Mouse (Mus musculus) limb, embryonic 15.5 days (tissue): ENCODE measurements at regions not wholly inside any gene's neighbourhood (a gene's known extent, or its start where the extent isn't known, plus 50 kb on each side); places are given as distances from the start of the nearest gene placed in this dataset.

Source experiments
- ATAC-seq: fragments of 200-750 bp; cut with Nextera tagmentation; 2 replicates; pipeline ENCODE4 v1.8.0; 2017; ENCODE audit warnings: low read depth, moderate TSS enrichment; ENCODE audit not compliant: insufficient number of reproducible peaks, low FRiP score, low TSS enrichment
- H3K27ac ChIP-seq: fragments of 300-500 bp; sonication (generic); 2 replicates; pipeline ENCODE4 v1.5.1; 2015; ENCODE audit warnings: moderate library complexity, mild to moderate bottlenecking, inconsistent platforms
- H3K27me3 ChIP-seq: fragments of 300-500 bp; sonication (generic); 2 replicates; pipeline ENCODE4 v1.6.1; 2015; ENCODE audit warnings: inconsistent platforms
- H3K36me3 ChIP-seq: fragments of 300-500 bp; sonication (generic); 2 replicates; pipeline ENCODE4 v1.6.1; 2015; ENCODE audit warnings: inconsistent platforms
- H3K4me1 ChIP-seq: fragments of 300-500 bp; sonication (generic); 2 replicates; pipeline ENCODE4 v1.6.1; 2015; ENCODE audit warnings: inconsistent platforms
- H3K4me2 ChIP-seq: fragments of 300-500 bp; sonication (generic); 2 replicates; pipeline ENCODE4 v1.6.1; 2015; ENCODE audit warnings: mild to moderate bottlenecking, inconsistent platforms
- H3K4me3 ChIP-seq: fragments of 300-500 bp; sonication (generic); 2 replicates; pipeline ENCODE4 v1.5.1; 2015; ENCODE audit warnings: mild to moderate bottlenecking, inconsistent platforms
- H3K9ac ChIP-seq: fragments of 300-500 bp; sonication (generic); 2 replicates; pipeline ENCODE4 v1.6.1; 2015; ENCODE audit warnings: inconsistent platforms
- H3K9me3 ChIP-seq: fragments of 300-500 bp; sonication (generic); 2 replicates; pipeline ENCODE4 v1.6.1; 2016; ENCODE audit warnings: inconsistent platforms
- WGBS: fragments of 180-500 bp; shearing (Covaris S2); methylation state at CpG from one replicate; pipeline ENCODE4 v1.1.7; 2015; 5-methylcytosine and 5-hydroxymethylcytosine counted together

GRCm38 (mm10) chr11:8249468-8249867 lies 414.9 kb downstream of the Tns3 start:
- Histone ChIP-seq H3K4me1 (peaks cover 28% of the 10 kb centered on the region), H3K4me2 (no peak overlapping the region), H3K9me3 (no peaks in the 10 kb centered on the region), H3K4me3 (no peak overlapping the region), H3K36me3 (no peaks in the 10 kb centered on the region), H3K9ac (no peak overlapping the region), H3K27me3 (no peaks in the 10 kb centered on the region), H3K27ac (no peak overlapping the region; the same call in 1 of the 2 replicates)
- ATAC-seq: no peak
- WGBS: 14% methylated on average over 8 of the region's 8 CpGs

GRCm38 (mm10) chr11:8247535-8247934 lies 416.8 kb downstream of the Tns3 start:
- Histone ChIP-seq H3K36me3 (no peaks in the 10 kb centered on the region), H3K9me3 (no peaks in the 10 kb centered on the region), H3K27me3 (no peaks in the 10 kb centered on the region), H3K9ac (no peak overlapping the region), H3K27ac (no peak overlapping the region; the same call in 1 of the 2 replicates), H3K4me2 (no peak overlapping the region), H3K4me3 (no peak overlapping the region), H3K4me1 (peaks cover 24% of the 10 kb centered on the region)
- WGBS: 27% methylated on average over 5 of the region's 5 CpGs
- ATAC-seq: peak; percentile 70

- no peak for ATAC-seq
- no peaks in the 10 kb centered on the region for H3K36me3 ChIP-seq
- H3K27ac ChIP-seq: no peak overlapping the region
- WGBS: 55% methylated on average over 2 of the region's 2 CpGs
- no peak overlapping the region for H3K4me3 ChIP-seq
- peaks cover 24% of the 10 kb centered on the region for H3K4me1 ChIP-seq
- H3K4me2 ChIP-seq: no peak overlapping the region
- H3K27me3 ChIP-seq: no peaks in the 10 kb centered on the region
- H3K9me3 ChIP-seq: no peaks in the 10 kb centered on the region
- no peak overlapping the region for H3K9ac ChIP-seq
Observed at GRCm38 (mm10) chr11:8247024-8247423, 417.3 kb downstream of the Tns3 start.

- peaks cover 20% of the 10 kb centered on the region for H3K4me1 ChIP-seq
- no peak overlapping the region for H3K27ac ChIP-seq
- no peak for ATAC-seq
- no peak overlapping the region for H3K4me2 ChIP-seq
- H3K36me3 ChIP-seq: no peaks in the 10 kb centered on the region
- no peak overlapping the region for H3K4me3 ChIP-seq
- no peaks in the 10 kb centered on the region for H3K9me3 ChIP-seq
- no peak overlapping the region for H3K9ac ChIP-seq
- WGBS: 38% methylated on average over 3 of the region's 3 CpGs
- no peaks in the 10 kb centered on the region for H3K27me3 ChIP-seq
Observed at GRCm38 (mm10) chr11:8245408-8246003, 418.8 kb downstream of the Tns3 start.

GRCm38 (mm10) chr11:8238498-8238897 lies 425.8 kb downstream of the Tns3 start:
- Histone ChIP-seq H3K36me3 (no peaks in the 10 kb centered on the region), H3K4me3 (no peak overlapping the region), H3K9ac (no peak overlapping the region), H3K4me1 (no peaks in the 10 kb centered on the region), H3K27me3 (no peaks in the 10 kb centered on the region), H3K27ac (no peak overlapping the region), H3K4me2 (no peak overlapping the region), H3K9me3 (no peaks in the 10 kb centered on the region)
- 65% methylated on average over 1 of the region's 1 CpGs for WGBS
- ATAC-seq: no peak

- H3K9me3 ChIP-seq: no peaks in the 10 kb centered on the region
- H3K4me1 ChIP-seq: no peaks in the 10 kb centered on the region
- WGBS: 60% methylated on average over 4 of the region's 4 CpGs
- H3K27ac ChIP-seq: no peak overlapping the region
- no peak overlapping the region for H3K4me3 ChIP-seq
- ATAC-seq: no peak
- no peaks in the 10 kb centered on the region for H3K36me3 ChIP-seq
- H3K4me2 ChIP-seq: no peak overlapping the region
- no peaks in the 10 kb centered on the region for H3K27me3 ChIP-seq
- no peak overlapping the region for H3K9ac ChIP-seq
Observed at GRCm38 (mm10) chr11:8237556-8237955, 426.8 kb downstream of the Tns3 start.

- 75% methylated on average over 2 of the region's 2 CpGs for WGBS
- Histone ChIP-seq H3K4me1 (no peaks in the 10 kb centered on the region), H3K4me2 (no peak overlapping the region), H3K36me3 (no peaks in the 10 kb centered on the region), H3K4me3 (no peak overlapping the region), H3K27me3 (no peaks in the 10 kb centered on the region), H3K9ac (no peak overlapping the region), H3K27ac (no peak overlapping the region), H3K9me3 (no peaks in the 10 kb centered on the region)
- no peak for ATAC-seq
Observed at GRCm38 (mm10) chr11:8236056-8236455, 428.3 kb downstream of the Tns3 start.

- ATAC-seq: no peak
- H3K27ac ChIP-seq: no peak overlapping the region
Observed at GRCm38 (mm10) chr11:8232636-8233189, 431.6 kb downstream of the Tns3 start.

GRCm38 (mm10) chr11:8229787-8230186 lies 434.5 kb downstream of the Tns3 start:
- no peak overlapping the region for H3K4me2 ChIP-seq
- no peaks in the 10 kb centered on the region for H3K9me3 ChIP-seq
- no peaks in the 10 kb centered on the region for H3K36me3 ChIP-seq
- no peak overlapping the region for H3K9ac ChIP-seq
- H3K27ac ChIP-seq: no peak overlapping the region; the same call in 1 of the 2 replicates
- no peak for ATAC-seq
- WGBS: 50% methylated on average over 7 of the region's 7 CpGs
- no peaks in the 10 kb centered on the region for H3K27me3 ChIP-seq
- no peak overlapping the region for H3K4me3 ChIP-seq
- H3K4me1 ChIP-seq: peaks cover 9% of the 10 kb centered on the region; the same call in 1 of the 2 replicates

More at GRCm38 (mm10) chr11:8232636-8233189, 431.6 kb downstream of the Tns3 start:
- Histone ChIP-seq H3K27me3 (no peaks in the 10 kb centered on the region), H3K4me3 (no peak overlapping the region), H3K9me3 (no peaks in the 10 kb centered on the region), H3K36me3 (no peaks in the 10 kb centered on the region), H3K4me1 (peaks cover 9% of the 10 kb centered on the region; the same call in 1 of the 2 replicates), H3K4me2 (no peak overlapping the region), H3K9ac (no peak overlapping the region)
- 26% methylated on average over 9 of the region's 9 CpGs for WGBS

GRCm38 (mm10) chr11:8227772-8228425 lies 436.4 kb downstream of the Tns3 start:
- no peaks in the 10 kb centered on the region for H3K9me3 ChIP-seq

GRCm38 (mm10) chr11:8224366-8224765 lies 440.0 kb downstream of the Tns3 start:
- WGBS: 70% methylated on average over 1 of the region's 1 CpGs

More at GRCm38 (mm10) chr11:8227772-8228425, 436.4 kb downstream of the Tns3 start:
- no peak overlapping the region for H3K4me2 ChIP-seq
- no peak for ATAC-seq
- no peak overlapping the region for H3K9ac ChIP-seq
- no peaks in the 10 kb centered on the region for H3K27me3 ChIP-seq
- H3K4me1 ChIP-seq: peaks cover 9% of the 10 kb centered on the region; the same call in 1 of the 2 replicates
- H3K36me3 ChIP-seq: no peaks in the 10 kb centered on the region
- 30% methylated on average over 8 of the region's 8 CpGs for WGBS
- no peak overlapping the region for H3K4me3 ChIP-seq
- no peak overlapping the region for H3K27ac ChIP-seq

GRCm38 (mm10) chr11:8220618-8221017 lies 443.7 kb downstream of the Tns3 start:
- no peak overlapping the region for H3K27ac ChIP-seq
- no peak for ATAC-seq
- H3K27me3 ChIP-seq: no peaks in the 10 kb centered on the region
- H3K36me3 ChIP-seq: no peaks in the 10 kb centered on the region
- H3K9ac ChIP-seq: no peak overlapping the region
- H3K4me1 ChIP-seq: no peaks in the 10 kb centered on the region
- H3K4me2 ChIP-seq: no peak overlapping the region
- 40% methylated on average over 3 of the region's 3 CpGs for WGBS
- H3K4me3 ChIP-seq: no peak overlapping the region
- H3K9me3 ChIP-seq: no peaks in the 10 kb centered on the region

More at GRCm38 (mm10) chr11:8224366-8224765, 440.0 kb downstream of the Tns3 start:
- Histone ChIP-seq H3K27me3 (no peaks in the 10 kb centered on the region), H3K4me3 (no peak overlapping the region), H3K27ac (no peak overlapping the region), H3K9ac (no peak overlapping the region), H3K36me3 (no peaks in the 10 kb centered on the region), H3K4me2 (no peak overlapping the region), H3K9me3 (no peaks in the 10 kb centered on the region), H3K4me1 (peaks cover 5% of the 10 kb centered on the region; the same call in 1 of the 2 replicates)
- ATAC-seq: no peak
